Mouse (Mus musculus) E14TG2a.4 (cell line): Measurements from ENCODE around the gene Hoxa5.

ENCODE experiments used
- H3K27me3 ChIP-seq: 2 replicates; pipeline ENCODE4 v1.6.1; 2014; ENCODE audit warnings: low read length, control low read depth; ENCODE audit not compliant: insufficient read depth
- H3K36me3 ChIP-seq: 2 replicates; pipeline ENCODE4 v1.6.1; 2014; ENCODE audit warnings: low read length, control low read depth; ENCODE audit not compliant: insufficient read depth
- H3K4me1 ChIP-seq: replicated peaks from 2 replicates; pipeline ENCODE4 v1.6.1; 2014; ENCODE audit warnings: low read depth, low read length, control low read depth
- H3K4me3 ChIP-seq: replicated peaks from 2 replicates; pipeline ENCODE4 v1.5.1; 2014; ENCODE audit warnings: mild to moderate bottlenecking, low read length
- H3K9me3 ChIP-seq: 2 replicates; pipeline ENCODE4 v1.6.1; 2014; ENCODE audit warnings: low read length, control low read depth
- CTCF ChIP-seq: conservative IDR thresholded peaks from 2 replicates; pipeline ENCODE4 v1.5.1; 2014; ENCODE audit warnings: low read length
- NANOG ChIP-seq: IDR thresholded peaks from 2 replicates; pipeline ENCODE4 v1.6.1; 2014; ENCODE audit warnings: borderline replicate concordance, low read length, mixed read lengths
- POU5F1 ChIP-seq: IDR thresholded peaks from 2 replicates; pipeline ENCODE4 v1.6.1; 2014; ENCODE audit warnings: low read length, borderline replicate concordance

Hoxa5 gene

GRCm38 (mm10) chr6:52183311-52184080 is 20.9 kb downstream of the Hoxa5 start:
- H3K4me1 ChIP-seq, result peaks cover 23% of the 10 kb centered on the region
- H3K4me3 ChIP-seq, result no peak overlapping the region
- H3K27me3 ChIP-seq, result peaks cover 99% of the 10 kb centered on the region
- no peaks in the 10 kb centered on the region for H3K9me3 ChIP-seq
- TF ChIP-seq NANOG (no peak), CTCF (no peak), POU5F1 (no peak)
- no peaks in the 10 kb centered on the region for H3K36me3 ChIP-seq

GRCm38 (mm10) chr6:52182793-52183192 is 21.6 kb downstream of the Hoxa5 start:
- H3K4me3 ChIP-seq, result no peak overlapping the region

GRCm38 (mm10) chr6:52182030-52182429 is 22.4 kb downstream of the Hoxa5 start:
- H3K9me3 ChIP-seq, result no peaks in the 10 kb centered on the region
- H3K4me3 ChIP-seq, result no peak overlapping the region
- H3K4me1 ChIP-seq, result peaks cover 29% of the 10 kb centered on the region
- H3K36me3 ChIP-seq, result no peaks in the 10 kb centered on the region
- no peak for TF ChIP-seq CTCF
- TF ChIP-seq NANOG, result no peak
- TF ChIP-seq POU5F1, result no peak
- H3K27me3 ChIP-seq, result peaks cover 99% of the 10 kb centered on the region

More at GRCm38 (mm10) chr6:52182793-52183192, 21.6 kb downstream of the Hoxa5 start:
- H3K36me3 ChIP-seq, result no peaks in the 10 kb centered on the region
- no peak for TF ChIP-seq NANOG
- no peak for TF ChIP-seq CTCF
- TF ChIP-seq POU5F1, result no peak
- peaks cover 99% of the 10 kb centered on the region for H3K27me3 ChIP-seq
- H3K9me3 ChIP-seq, result no peaks in the 10 kb centered on the region
- peaks cover 23% of the 10 kb centered on the region for H3K4me1 ChIP-seq

- TF ChIP-seq NANOG, result no peak
- TF ChIP-seq POU5F1, result no peak
- no peak for TF ChIP-seq CTCF
- Histone ChIP-seq H3K4me1 (peaks cover 38% of the 10 kb centered on the region), H3K36me3 (no peaks in the 10 kb centered on the region), H3K27me3 (peaks cover 97% of the 10 kb centered on the region), H3K4me3 (no peak overlapping the region), H3K9me3 (no peaks in the 10 kb centered on the region)
Observed at GRCm38 (mm10) chr6:52180726-52181125, 23.7 kb downstream of the Hoxa5 start.

- TF ChIP-seq CTCF (no peak), NANOG (no peak), POU5F1 (no peak)
- H3K4me1 ChIP-seq, result peaks cover 39% of the 10 kb centered on the region
- no peaks in the 10 kb centered on the region for H3K9me3 ChIP-seq
Observed at GRCm38 (mm10) chr6:52180213-52180710, 24.1 kb downstream of the Hoxa5 start.

GRCm38 (mm10) chr6:52179690-52180089 is 24.7 kb downstream of the Hoxa5 start:
- no peaks in the 10 kb centered on the region for H3K36me3 ChIP-seq
- H3K4me3 ChIP-seq, result no peak overlapping the region
- H3K27me3 ChIP-seq, result peaks cover 95% of the 10 kb centered on the region
- H3K9me3 ChIP-seq, result no peaks in the 10 kb centered on the region
- TF ChIP-seq POU5F1 (no peak), NANOG (no peak)
- peaks cover 42% of the 10 kb centered on the region for H3K4me1 ChIP-seq

More at GRCm38 (mm10) chr6:52180213-52180710, 24.1 kb downstream of the Hoxa5 start:
- H3K36me3 ChIP-seq, result no peaks in the 10 kb centered on the region
- H3K27me3 ChIP-seq, result peaks cover 95% of the 10 kb centered on the region
- H3K4me3 ChIP-seq, result no peak overlapping the region

- Histone ChIP-seq H3K36me3 (no peaks in the 10 kb centered on the region), H3K4me3 (no peak overlapping the region), H3K9me3 (no peaks in the 10 kb centered on the region), H3K4me1 (peaks cover 39% of the 10 kb centered on the region), H3K27me3 (peaks cover 94% of the 10 kb centered on the region)
- TF ChIP-seq CTCF (no peak), NANOG (no peak), POU5F1 (no peak)
Observed at GRCm38 (mm10) chr6:52178918-52179665, 25.3 kb downstream of the Hoxa5 start.

- Histone ChIP-seq H3K9me3 (no peaks in the 10 kb centered on the region), H3K27me3 (peaks cover 95% of the 10 kb centered on the region), H3K36me3 (no peaks in the 10 kb centered on the region), H3K4me3 (no peak overlapping the region), H3K4me1 (peaks cover 41% of the 10 kb centered on the region)
- no peak for TF ChIP-seq POU5F1
- TF ChIP-seq CTCF, result no peak
- TF ChIP-seq NANOG, result no peak
Observed at GRCm38 (mm10) chr6:52177806-52178205, 26.6 kb downstream of the Hoxa5 start.
